Mouse (Mus musculus): ENCODE measurements around the gene Tspan31. TPM values are rescaled to one million over a fixed set of nuclear protein-coding genes. Genes with fewer than 3 reads are reported as not detected.
A peak's percentile ranks its signal among the peaks of the same experiment; 100 is the strongest.

Gene Tspan31
- polyA plus RNA-seq, 1 experiment from 2014 or later = 113 TPM

DNA sequence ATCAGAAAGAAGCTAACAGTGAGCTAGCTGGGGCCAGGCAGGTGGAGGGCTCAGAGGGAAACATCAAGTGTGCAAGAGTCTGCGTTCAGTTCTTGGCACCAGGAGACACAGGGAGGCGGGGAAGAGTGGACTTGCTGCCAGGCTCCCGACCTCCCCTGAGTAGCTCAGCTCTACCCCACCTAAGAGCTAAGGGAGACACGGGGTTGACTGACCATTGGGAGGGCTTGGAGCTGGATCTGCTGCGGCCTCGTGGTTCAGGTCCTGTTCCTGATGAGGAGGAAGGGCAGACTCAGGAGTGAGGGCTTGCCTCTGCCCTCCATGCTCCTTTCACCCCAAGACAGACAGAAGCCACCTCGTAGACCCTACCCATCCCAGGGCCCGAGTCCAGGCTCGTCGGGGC, 29.1 kb upstream of the Tspan31 start:
- Histone ChIP-seq H3K27ac (no peak overlapping the region), H3K4me3 (no peak overlapping the region), H3K4me2 (no peak overlapping the region), H3K36me3 (replicated peaks) (peaks cover 8% of the 10 kb centered on the region), H3K9ac (no peak overlapping the region), H3K4me1 (peaks cover 9% of the 10 kb centered on the region), H3K9me3 (no peaks in the 10 kb centered on the region), H3K27me3 (replicated peaks) (no peaks in the 10 kb centered on the region)
- ATAC-seq (replicated peaks) = no peak
- 95% methylated on average over 10 of the region's 10 CpGs for WGBS

DNA sequence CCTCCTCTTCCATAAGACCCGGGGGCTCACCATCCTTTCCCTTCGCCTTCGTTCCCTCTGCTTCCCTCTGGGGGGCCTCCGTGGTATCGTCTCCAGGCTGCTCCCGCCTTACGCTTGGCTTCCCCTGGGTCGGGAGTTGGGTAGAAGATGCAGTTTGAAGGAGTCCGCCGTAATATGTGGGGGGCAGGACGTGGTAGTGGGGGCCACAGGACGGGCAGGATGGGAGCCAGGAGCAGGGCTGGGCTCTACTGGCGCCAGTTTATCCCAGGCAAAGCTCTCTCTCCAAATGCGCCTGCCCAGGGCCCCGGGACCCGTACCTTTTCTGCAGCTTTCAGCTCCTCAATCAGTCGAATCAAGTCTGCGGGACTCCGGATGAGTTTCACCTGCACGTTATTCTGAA, 28.4 kb upstream of the Tspan31 start:
- Histone ChIP-seq H3K4me2 (no peak overlapping the region), H3K9me3 (no peaks in the 10 kb centered on the region), H3K4me1 (peaks cover 12% of the 10 kb centered on the region), H3K27ac (no peak overlapping the region), H3K4me3 (no peak overlapping the region), H3K9ac (no peak overlapping the region), H3K27me3 (replicated peaks) (no peaks in the 10 kb centered on the region), H3K36me3 (replicated peaks) (peaks cover 8% of the 10 kb centered on the region)
- ATAC-seq (replicated peaks) = no peak
- 78% methylated on average over 20 of the region's 20 CpGs for WGBS

DNA sequence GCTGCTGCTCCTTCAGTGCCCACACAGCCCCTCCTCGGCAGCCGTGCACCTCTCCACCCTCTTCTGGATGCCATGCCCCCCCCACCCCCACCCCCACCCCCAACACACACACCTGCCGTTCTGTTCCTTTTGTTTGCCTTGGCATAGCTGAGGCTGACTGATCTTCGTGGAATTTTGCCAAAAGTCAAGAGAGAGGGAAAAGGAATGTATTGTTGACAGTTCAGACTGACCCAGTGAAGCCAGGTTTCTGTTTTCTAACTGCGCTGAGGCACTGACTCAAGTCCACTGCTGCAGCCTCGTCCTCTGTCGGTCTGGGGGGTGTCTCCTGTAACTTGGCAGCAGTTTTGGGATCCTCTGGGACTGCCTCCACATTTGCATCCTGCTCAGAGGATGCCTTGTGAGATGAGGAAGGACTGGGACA, 24.3 kb upstream of the Tspan31 start:
- no peak for ATAC-seq (replicated peaks)
- Histone ChIP-seq H3K9ac (no peak overlapping the region), H3K4me2 (no peak overlapping the region), H3K27me3 (replicated peaks) (peaks cover 16% of the 10 kb centered on the region), H3K4me1 (peaks cover 27% of the 10 kb centered on the region), H3K4me3 (no peak overlapping the region), H3K36me3 (replicated peaks) (peaks cover 7% of the 10 kb centered on the region), H3K9me3 (no peaks in the 10 kb centered on the region), H3K27ac (peak overlapping the region; percentile 50)
- 27% methylated on average over 7 of the region's 7 CpGs for WGBS

- peaks cover 30% of the 10 kb centered on the region for H3K27me3 ChIP-seq (replicated peaks)
Observed at GRCm38 (mm10) chr10:127092742-127093141, 22.7 kb upstream of the Tspan31 start.

GRCm38 (mm10) chr10:127091507-127092396, 21.7 kb upstream of the Tspan31 start:
- H3K9ac ChIP-seq = no peak overlapping the region
- H3K4me3 ChIP-seq = peak overlapping the region; percentile 8

More at GRCm38 (mm10) chr10:127092742-127093141, 22.7 kb upstream of the Tspan31 start:
- no peak overlapping the region for H3K27ac ChIP-seq
- peaks cover 27% of the 10 kb centered on the region for H3K4me1 ChIP-seq
- no peak for ATAC-seq (replicated peaks)
- no peaks in the 10 kb centered on the region for H3K9me3 ChIP-seq
- H3K4me2 ChIP-seq = no peak overlapping the region
- no peak overlapping the region for H3K4me3 ChIP-seq
- 57% methylated on average over 4 of the region's 4 CpGs for WGBS
- peaks cover 10% of the 10 kb centered on the region; the same call in 1 of the 2 replicates for H3K36me3 ChIP-seq (replicated peaks)
- no peak overlapping the region for H3K9ac ChIP-seq

GRCm38 (mm10) chr10:127090560-127091411, 20.7 kb upstream of the Tspan31 start:
- Histone ChIP-seq H3K9me3 (no peaks in the 10 kb centered on the region), H3K27ac (no peak overlapping the region), H3K4me2 (peak overlapping the region; percentile 32), H3K9ac (no peak overlapping the region; the same call in 1 of the 2 replicates), H3K4me1 (peaks cover 27% of the 10 kb centered on the region), H3K27me3 (replicated peaks) (peaks cover 31% of the 10 kb centered on the region), H3K36me3 (replicated peaks) (peaks cover 18% of the 10 kb centered on the region; the same call in 1 of the 2 replicates), H3K4me3 (peak overlapping the region; percentile 8)
- ATAC-seq (replicated peaks) = no peak
- 10% methylated on average over 57 of the region's 57 CpGs for WGBS

More at GRCm38 (mm10) chr10:127091507-127092396, 21.7 kb upstream of the Tspan31 start:
- H3K27ac ChIP-seq = no peak overlapping the region
- WGBS = 13% methylated on average over 51 of the region's 51 CpGs
- peak overlapping the region; percentile 32 for H3K4me2 ChIP-seq
- peaks cover 18% of the 10 kb centered on the region; the same call in 1 of the 2 replicates for H3K36me3 ChIP-seq (replicated peaks)
- no peaks in the 10 kb centered on the region for H3K9me3 ChIP-seq
- peaks cover 31% of the 10 kb centered on the region for H3K27me3 ChIP-seq (replicated peaks)
- ATAC-seq (replicated peaks) = peak; percentile 26
- H3K4me1 ChIP-seq = peaks cover 27% of the 10 kb centered on the region

- Histone ChIP-seq H3K9ac (no peak overlapping the region), H3K4me2 (no peak overlapping the region), H3K36me3 (replicated peaks) (peaks cover 24% of the 10 kb centered on the region; the same call in 1 of the 2 replicates), H3K27me3 (replicated peaks) (peaks cover 28% of the 10 kb centered on the region), H3K27ac (no peak overlapping the region), H3K4me3 (no peak overlapping the region), H3K4me1 (peaks cover 31% of the 10 kb centered on the region), H3K9me3 (no peaks in the 10 kb centered on the region)
- no peak for ATAC-seq (replicated peaks)
- WGBS = 77% methylated on average over 6 of the region's 6 CpGs
Observed at GRCm38 (mm10) chr10:127085633-127086032, 15.6 kb upstream of the Tspan31 start.

GRCm38 (mm10) chr10:127085052-127085451, 15.0 kb upstream of the Tspan31 start:
- ATAC-seq (replicated peaks) = no peak
- no peak overlapping the region for H3K4me2 ChIP-seq
- H3K4me1 ChIP-seq = peaks cover 34% of the 10 kb centered on the region
- peaks cover 24% of the 10 kb centered on the region; the same call in 1 of the 2 replicates for H3K36me3 ChIP-seq (replicated peaks)
- no peak overlapping the region for H3K27ac ChIP-seq
- H3K4me3 ChIP-seq = no peak overlapping the region
- 87% methylated on average over 9 of the region's 9 CpGs for WGBS
- H3K9me3 ChIP-seq = no peaks in the 10 kb centered on the region
- H3K9ac ChIP-seq = no peak overlapping the region
- peaks cover 22% of the 10 kb centered on the region for H3K27me3 ChIP-seq (replicated peaks)

DNA sequence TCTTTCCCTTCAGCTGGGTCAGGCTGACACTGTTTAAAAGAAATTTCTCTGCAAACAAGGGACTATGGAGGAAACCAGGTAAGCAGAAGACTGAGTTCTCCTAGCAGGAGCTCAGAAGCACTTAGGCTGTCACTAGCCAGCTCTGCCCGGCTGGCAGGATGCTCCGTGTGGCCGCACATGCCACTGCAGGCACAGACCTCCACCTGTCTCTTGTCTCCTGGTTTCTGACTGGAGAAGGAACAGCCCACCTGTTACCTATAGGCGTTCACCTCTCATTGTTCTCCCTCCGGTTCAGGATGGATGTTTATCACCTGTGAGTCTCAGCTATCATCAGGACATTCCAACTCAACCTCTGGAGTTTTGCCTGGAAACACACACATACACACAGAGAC, 13.8 kb upstream of the Tspan31 start:
- H3K27me3 ChIP-seq (replicated peaks) = peaks cover 10% of the 10 kb centered on the region
- 64% methylated on average over 5 of the region's 5 CpGs for WGBS
- H3K36me3 ChIP-seq (replicated peaks) = peaks cover 18% of the 10 kb centered on the region; the same call in 1 of the 2 replicates

GRCm38 (mm10) chr10:127083292-127083914, 13.3 kb upstream of the Tspan31 start:
- H3K27me3 ChIP-seq (replicated peaks) = 0 out of 2 replicates have a peak, but pooled peaks cover 6% of the 10 kb centered on the region
- peaks cover 39% of the 10 kb centered on the region for H3K4me1 ChIP-seq
- H3K27ac ChIP-seq = no peak overlapping the region
- H3K9me3 ChIP-seq = no peaks in the 10 kb centered on the region
- H3K36me3 ChIP-seq (replicated peaks) = peaks cover 18% of the 10 kb centered on the region; the same call in 1 of the 2 replicates
- H3K4me3 ChIP-seq = no peak overlapping the region
- H3K4me2 ChIP-seq = no peak overlapping the region
- ATAC-seq (replicated peaks) = no peak
- H3K9ac ChIP-seq = 0 out of 2 replicates have a peak overlapping the region, but pooled peaks have one; percentile 3
- WGBS = 27% methylated on average over 8 of the region's 8 CpGs

More for the DNA sequence above, 13.8 kb upstream of the Tspan31 start:
- H3K4me2 ChIP-seq = no peak overlapping the region
- H3K9ac ChIP-seq = no peak overlapping the region
- H3K4me1 ChIP-seq = peaks cover 37% of the 10 kb centered on the region
- no peak overlapping the region for H3K27ac ChIP-seq
- H3K9me3 ChIP-seq = no peaks in the 10 kb centered on the region
- H3K4me3 ChIP-seq = no peak overlapping the region
- ATAC-seq (replicated peaks) = no peak

GRCm38 (mm10) chr10:127081996-127082620, 12.0 kb upstream of the Tspan31 start:
- Histone ChIP-seq H3K36me3 (replicated peaks) (peaks cover 7% of the 10 kb centered on the region; the same call in 1 of the 2 replicates), H3K9me3 (no peaks in the 10 kb centered on the region), H3K4me3 (peak overlapping the region; percentile 87), H3K9ac (peak overlapping the region; percentile 89; the same call in 1 of the 2 replicates), H3K27me3 (replicated peaks) (no peaks in the 10 kb centered on the region), H3K27ac (0 out of 2 replicates have a peak overlapping the region, but pooled peaks have one; percentile 18), H3K4me2 (peak overlapping the region; percentile 89), H3K4me1 (peaks cover 52% of the 10 kb centered on the region)
- no peak for ATAC-seq (replicated peaks)
- WGBS = 21% methylated on average over 8 of the region's 8 CpGs

Data from midbrain, embryonic 15.5 days (tissue).